Mouse (Mus musculus) neutrophil, adult 65 days (primary cell): ENCODE measurements around the gene Wdtc1. TPM values are rescaled to one million over a fixed set of nuclear protein-coding genes. Genes with fewer than 3 reads are reported as not detected.

Source experiments
- total RNA-seq: library from RNA; stranded (reverse); gene quantifications from 2 replicates; pipeline ENCODE4 v1.2.4, GENCODE M21; 2023

The Wdtc1 gene
- 64.6 and 69.6 TPM in 2 replicates for total RNA-seq

GRCm38 (mm10) chr4:133353367-133354365, at the start of gene Wdtc1:
Gene Wdtc1, minus strand, starts transcription at chr4:133353481.

GRCm38 (mm10) chr4:133369553-133370297, 16.4 kb upstream of the Wdtc1 start, which contains the start of gene Slc9a1:
Gene Slc9a1, plus strand, starts transcription at chr4:133369706.

GRCm38 (mm10) chr4:133277104-133278026, 75.9 kb downstream of the Wdtc1 start, which contains the start of gene Tmem222:
Gene Tmem222, minus strand, starts transcription at chr4:133277792.

GRCm38 (mm10) chr4:133262882-133263281, 90.4 kb downstream of the Wdtc1 start, which contains the start of gene Sytl1:
Gene Sytl1, minus strand, starts transcription at chr4:133263113.

Other genes starting within 250 kb of the Wdtc1 start
- gene Wasf2, start 223.0 kb downstream of the Wdtc1 start, total RNA-seq, result 239 and 265 TPM in 2 replicates
- gene Cd164l2, start 141.3 kb downstream of the Wdtc1 start, total RNA-seq, result not detected in 2 replicates
- not detected in 2 replicates for gene Gpr3, start 140.9 kb downstream of the Wdtc1 start, total RNA-seq
- gene Map3k6, start 112.7 kb downstream of the Wdtc1 start, total RNA-seq, result 3.1 and 5.4 TPM in 2 replicates
- gene Sytl1, start 90.4 kb downstream of the Wdtc1 start, total RNA-seq, result 41.3 and 43.2 TPM in 2 replicates
- 37.0 and 47.6 TPM in 2 replicates for gene Tmem222, start 75.7 kb downstream of the Wdtc1 start, total RNA-seq
- 56.1 and 67.3 TPM in 2 replicates for gene Slc9a1, start 16.2 kb upstream of the Wdtc1 start, total RNA-seq
- not detected in 2 replicates for gene Tent5b, start 126.7 kb upstream of the Wdtc1 start, total RNA-seq
- gene Trnp1, start 145.1 kb upstream of the Wdtc1 start, total RNA-seq, result not detected in 2 replicates
- not detected in 2 replicates for gene Kdf1, start 165.5 kb upstream of the Wdtc1 start, total RNA-seq
- gene Nudc, start 192.5 kb upstream of the Wdtc1 start, total RNA-seq, result 41.1 and 41.8 TPM in 2 replicates
- gene Nr0b2, start 199.9 kb upstream of the Wdtc1 start, total RNA-seq, result not detected in 2 replicates
- gene Gpatch3, start 221.3 kb upstream of the Wdtc1 start, total RNA-seq, result 20.6 and 25.8 TPM in 2 replicates
- 17.6 and 23.4 TPM in 2 replicates for gene Gpn2, start 230.9 kb upstream of the Wdtc1 start, total RNA-seq
- gene Sfn, start 248.7 kb upstream of the Wdtc1 start, total RNA-seq, result 8.6 and 16.1 TPM in 2 replicates